Mouse (Mus musculus) G1E (cell line): ENCODE measurements around the gene Copb1.

ENCODE experiments used
- CTCF ChIP-seq: IDR thresholded peaks from 2 replicates; pipeline ENCODE4 v1.5.1; 2012; ENCODE audit warnings: low read depth, low read length, inconsistent platforms, mixed read lengths
- GATA2 ChIP-seq: IDR thresholded peaks from 2 replicates; pipeline ENCODE4 v1.6.1; 2012; ENCODE audit warnings: low read depth, low read length, inconsistent platforms, borderline replicate concordance
- POLR2AphosphoS5 ChIP-seq: IDR thresholded peaks from 2 replicates; pipeline ENCODE4 v1.6.1; 2012; ENCODE audit warnings: low read depth, low read length, inconsistent platforms; ENCODE audit not compliant: insufficient replicate concordance

- TF ChIP-seq CTCF (no peak), POLR2AphosphoS5 (no peak), GATA2 (no peak)
Observed at GRCm38 (mm10) chr7:114253885-114254833, at the start of gene Copb1.
